Mouse (Mus musculus): ENCODE results near the gene Creb3l4. TPM values are rescaled to one million over a fixed set of nuclear protein-coding genes. Genes with fewer than 3 reads are reported as not detected.

Gene Creb3l4
- polyA plus RNA-seq, 1 experiment from 2014 or later, result 1.3 TPM

DNA sequence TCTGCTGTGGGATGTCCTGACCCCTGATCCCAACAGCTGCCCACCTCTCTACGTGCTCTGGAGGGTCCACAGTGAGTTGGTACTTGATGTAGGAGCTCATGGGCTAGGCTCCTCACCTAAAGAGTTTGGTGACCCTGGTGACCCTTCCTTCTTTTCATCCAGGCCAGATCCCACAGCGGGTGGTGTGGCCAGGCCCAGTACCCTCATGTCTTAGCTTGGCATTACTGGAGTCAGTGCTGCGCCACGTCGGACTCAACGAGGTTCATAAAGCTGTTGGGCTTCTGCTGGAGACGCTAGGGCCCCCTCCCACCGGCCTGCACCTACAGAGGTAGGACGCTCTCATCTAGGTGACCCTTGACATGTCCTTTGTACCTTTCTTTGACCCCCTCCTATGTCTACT lies 35.9 kb upstream of the Creb3l4 start:
- Histone ChIP-seq H3K36me3 (ENCODE audit: control insufficient read depth, insufficient read depth, low read length) (peaks cover 24% of the 10 kb centered on the region), H3K27me3 (ENCODE audit: control insufficient read depth, insufficient read depth, low read length) (no peaks in the 10 kb centered on the region), H3K9me3 (ENCODE audit: control insufficient read depth, low read length) (no peaks in the 10 kb centered on the region), H3K9ac (replicated peaks; ENCODE audit: low read depth, low read length) (no peak overlapping the region), H3K27ac (ENCODE audit: low read depth, low read length) (no peak overlapping the region), H3K4me3 (ENCODE audit: low read depth, low read length) (no peak overlapping the region), H3K4me2 (ENCODE audit: low read depth, low read length) (no peak overlapping the region), H3K4me1 (ENCODE audit: control insufficient read depth, insufficient read depth, low read length) (no peaks in the 10 kb centered on the region)
- no peak for ATAC-seq (ENCODE audit: low read depth)
- WGBS, result 92% methylated on average over 9 of the region's 9 CpGs

DNA sequence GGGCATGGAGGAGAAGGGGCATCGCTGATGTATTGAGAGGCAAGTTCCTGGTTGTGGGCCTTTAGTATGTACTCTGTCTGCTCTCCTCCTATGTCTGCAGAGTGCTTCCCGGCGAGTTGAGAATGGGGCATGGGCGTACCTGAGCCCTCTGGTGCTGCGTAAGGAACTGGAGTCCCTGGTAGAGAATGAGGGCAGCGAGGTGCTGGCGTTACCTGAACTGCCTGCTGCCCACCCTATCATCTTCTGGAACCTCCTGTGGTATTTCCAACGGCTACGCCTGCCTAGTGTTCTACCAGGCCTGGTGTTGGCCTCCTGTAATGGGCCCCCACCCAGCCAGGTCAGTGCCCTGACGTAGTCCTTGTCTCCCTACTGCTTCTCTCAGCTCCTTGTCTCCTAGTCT lies 34.9 kb upstream of the Creb3l4 start:
- no peaks in the 10 kb centered on the region for H3K9me3 ChIP-seq (ENCODE audit: control insufficient read depth, low read length)
- no peak overlapping the region for H3K4me2 ChIP-seq (ENCODE audit: low read depth, low read length)
- no peak for ATAC-seq (ENCODE audit: low read depth)
- H3K4me3 ChIP-seq (ENCODE audit: low read depth, low read length), result no peak overlapping the region
- H3K9ac ChIP-seq (replicated peaks; ENCODE audit: low read depth, low read length), result no peak overlapping the region
- 97% methylated on average over 10 of the region's 10 CpGs for WGBS
- no peaks in the 10 kb centered on the region for H3K27me3 ChIP-seq (ENCODE audit: control insufficient read depth, insufficient read depth, low read length)
- no peak overlapping the region for H3K27ac ChIP-seq (ENCODE audit: low read depth, low read length)
- no peaks in the 10 kb centered on the region for H3K4me1 ChIP-seq (ENCODE audit: control insufficient read depth, insufficient read depth, low read length)
- peaks cover 24% of the 10 kb centered on the region for H3K36me3 ChIP-seq (ENCODE audit: control insufficient read depth, insufficient read depth, low read length)

DNA sequence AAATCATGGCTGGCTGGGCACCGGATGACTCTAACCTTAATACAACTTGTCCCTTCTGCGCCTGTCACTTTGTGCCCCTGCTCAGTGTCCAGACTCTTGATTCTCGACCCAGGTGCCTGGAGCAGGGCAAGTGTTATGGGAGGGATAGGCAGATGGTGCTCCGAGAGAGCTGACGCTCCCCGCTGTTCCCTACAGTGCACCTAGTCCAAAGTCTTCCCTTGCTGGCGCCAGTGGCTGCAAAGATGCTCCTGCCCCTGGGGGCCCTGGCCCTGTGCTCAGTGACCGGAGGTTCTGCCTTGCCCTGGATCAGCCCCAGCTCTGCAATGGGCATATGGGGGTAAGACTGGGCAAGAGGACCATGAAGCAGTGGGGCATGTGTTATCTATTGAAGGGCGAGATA lies 34.5 kb upstream of the Creb3l4 start:
- WGBS, result 94% methylated on average over 9 of the region's 9 CpGs
- Histone ChIP-seq H3K4me3 (ENCODE audit: low read depth, low read length) (no peak overlapping the region), H3K9ac (replicated peaks; ENCODE audit: low read depth, low read length) (no peak overlapping the region), H3K9me3 (ENCODE audit: control insufficient read depth, low read length) (no peaks in the 10 kb centered on the region), H3K27me3 (ENCODE audit: control insufficient read depth, insufficient read depth, low read length) (no peaks in the 10 kb centered on the region), H3K4me2 (ENCODE audit: low read depth, low read length) (no peak overlapping the region), H3K27ac (ENCODE audit: low read depth, low read length) (no peak overlapping the region), H3K4me1 (ENCODE audit: control insufficient read depth, insufficient read depth, low read length) (no peaks in the 10 kb centered on the region), H3K36me3 (ENCODE audit: control insufficient read depth, insufficient read depth, low read length) (peaks cover 26% of the 10 kb centered on the region)
- no peak for ATAC-seq (ENCODE audit: low read depth)

DNA sequence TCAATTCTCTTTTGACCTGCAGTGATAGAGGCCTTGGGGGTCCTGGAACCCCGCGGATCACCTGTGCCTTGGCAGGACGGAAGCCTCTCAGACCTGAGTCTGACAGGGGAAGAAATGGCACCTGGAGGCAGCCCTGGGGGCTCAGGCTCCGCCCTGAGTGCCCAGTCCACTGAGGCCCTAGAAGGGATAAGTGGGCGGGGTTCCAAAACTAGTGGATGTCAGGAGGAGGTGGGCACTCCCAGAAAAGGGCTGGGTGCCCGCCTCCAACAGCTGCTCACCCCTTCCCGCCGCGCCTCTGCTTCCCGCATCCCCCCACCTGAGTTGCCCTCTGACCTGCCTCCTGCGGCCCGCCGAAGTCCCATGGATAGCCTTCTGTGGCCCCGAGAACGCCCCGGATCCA lies 33.5 kb upstream of the Creb3l4 start:
- Histone ChIP-seq H3K27ac (ENCODE audit: low read depth, low read length) (no peak overlapping the region), H3K4me2 (ENCODE audit: low read depth, low read length) (no peak overlapping the region), H3K9ac (replicated peaks; ENCODE audit: low read depth, low read length) (no peak overlapping the region), H3K4me3 (ENCODE audit: low read depth, low read length) (no peak overlapping the region), H3K9me3 (ENCODE audit: control insufficient read depth, low read length) (no peaks in the 10 kb centered on the region), H3K27me3 (ENCODE audit: control insufficient read depth, insufficient read depth, low read length) (no peaks in the 10 kb centered on the region), H3K36me3 (ENCODE audit: control insufficient read depth, insufficient read depth, low read length) (peaks cover 33% of the 10 kb centered on the region), H3K4me1 (ENCODE audit: control insufficient read depth, insufficient read depth, low read length) (no peaks in the 10 kb centered on the region)
- 46% methylated on average over 16 of the region's 16 CpGs for WGBS
- ATAC-seq (ENCODE audit: low read depth), result no peak

DNA sequence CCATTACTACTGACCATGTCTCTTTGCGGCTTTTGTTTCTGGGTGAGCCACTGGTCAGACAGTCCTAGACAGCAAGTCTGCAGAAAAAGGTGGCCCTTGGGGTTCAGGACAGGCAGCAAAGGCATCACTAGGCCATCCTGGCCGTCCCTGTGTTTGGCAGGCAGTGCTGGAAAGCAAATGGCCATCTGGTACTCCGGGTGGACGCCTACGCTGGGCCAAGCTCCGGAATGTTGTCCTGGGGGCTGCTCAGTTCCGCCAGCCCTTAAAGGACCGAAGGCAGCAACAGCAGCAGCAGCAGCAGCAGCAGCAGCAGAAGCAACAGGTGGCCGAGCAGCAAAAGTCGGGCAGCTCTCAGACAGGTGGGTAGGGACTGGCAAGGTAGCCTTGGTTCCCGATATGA lies 32.0 kb upstream of the Creb3l4 start:
- no peaks in the 10 kb centered on the region for H3K27me3 ChIP-seq (ENCODE audit: control insufficient read depth, insufficient read depth, low read length)
- no peak overlapping the region for H3K9ac ChIP-seq (replicated peaks; ENCODE audit: low read depth, low read length)
- no peak overlapping the region for H3K4me2 ChIP-seq (ENCODE audit: low read depth, low read length)
- no peak for ATAC-seq (ENCODE audit: low read depth)
- H3K36me3 ChIP-seq (ENCODE audit: control insufficient read depth, insufficient read depth, low read length), result peaks cover 39% of the 10 kb centered on the region
- no peak overlapping the region for H3K27ac ChIP-seq (ENCODE audit: low read depth, low read length)
- no peaks in the 10 kb centered on the region for H3K9me3 ChIP-seq (ENCODE audit: control insufficient read depth, low read length)
- 95% methylated on average over 11 of the region's 11 CpGs for WGBS
- no peaks in the 10 kb centered on the region for H3K4me1 ChIP-seq (ENCODE audit: control insufficient read depth, insufficient read depth, low read length)
- no peak overlapping the region for H3K4me3 ChIP-seq (ENCODE audit: low read depth, low read length)

DNA sequence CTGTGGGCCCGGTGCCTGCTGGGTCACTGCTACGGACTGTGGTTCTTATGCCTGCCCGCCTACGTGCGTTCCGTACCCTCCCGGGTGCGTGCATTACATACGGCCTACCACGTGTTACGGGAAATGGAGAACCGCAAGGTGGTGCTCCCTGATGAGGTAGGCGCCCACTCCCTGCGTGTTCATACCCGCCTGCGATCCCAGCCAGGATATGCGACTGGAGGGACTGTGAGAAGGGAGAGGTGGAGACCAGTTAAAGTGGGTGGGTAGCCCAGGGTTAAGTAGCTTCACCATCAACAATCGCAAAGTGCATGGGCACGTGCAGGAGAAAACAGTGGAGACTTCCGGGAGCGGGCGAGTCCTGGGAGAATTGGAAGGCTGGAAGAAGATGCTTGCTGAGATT lies 30.5 kb upstream of the Creb3l4 start:
- no peak for ATAC-seq (ENCODE audit: low read depth)
- Histone ChIP-seq H3K4me3 (ENCODE audit: low read depth, low read length) (no peak overlapping the region), H3K4me1 (ENCODE audit: control insufficient read depth, insufficient read depth, low read length) (no peaks in the 10 kb centered on the region), H3K36me3 (ENCODE audit: control insufficient read depth, insufficient read depth, low read length) (peaks cover 30% of the 10 kb centered on the region), H3K27me3 (ENCODE audit: control insufficient read depth, insufficient read depth, low read length) (no peaks in the 10 kb centered on the region), H3K4me2 (ENCODE audit: low read depth, low read length) (no peak overlapping the region), H3K9ac (replicated peaks; ENCODE audit: low read depth, low read length) (no peak overlapping the region), H3K9me3 (ENCODE audit: control insufficient read depth, low read length) (no peaks in the 10 kb centered on the region), H3K27ac (ENCODE audit: low read depth, low read length) (no peak overlapping the region)
- WGBS, result 93% methylated on average over 22 of the region's 22 CpGs

DNA sequence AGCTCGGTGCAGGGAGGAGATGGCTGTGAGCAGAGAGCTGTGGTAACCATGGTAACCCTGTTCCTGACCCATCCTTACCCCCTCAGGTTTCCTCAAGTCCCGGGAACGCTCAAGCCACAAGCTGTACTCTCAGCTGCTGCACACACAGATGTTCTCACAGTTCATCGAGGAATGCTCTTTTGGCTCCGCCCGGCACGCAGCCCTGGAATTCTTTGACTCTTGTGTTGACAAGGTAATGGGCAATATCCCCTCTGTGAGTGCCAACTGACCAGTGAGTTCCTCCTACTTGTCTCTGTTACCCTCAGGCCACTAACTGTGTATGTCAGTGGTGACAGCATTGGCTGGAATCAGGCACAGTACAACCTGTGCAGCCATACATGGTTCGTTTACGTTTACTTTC lies 28.9 kb upstream of the Creb3l4 start:
- Histone ChIP-seq H3K27ac (ENCODE audit: low read depth, low read length) (no peak overlapping the region), H3K27me3 (ENCODE audit: control insufficient read depth, insufficient read depth, low read length) (no peaks in the 10 kb centered on the region), H3K9me3 (ENCODE audit: control insufficient read depth, low read length) (no peaks in the 10 kb centered on the region), H3K4me2 (ENCODE audit: low read depth, low read length) (no peak overlapping the region), H3K4me3 (ENCODE audit: low read depth, low read length) (no peak overlapping the region), H3K4me1 (ENCODE audit: control insufficient read depth, insufficient read depth, low read length) (no peaks in the 10 kb centered on the region), H3K36me3 (ENCODE audit: control insufficient read depth, insufficient read depth, low read length) (peaks cover 25% of the 10 kb centered on the region), H3K9ac (replicated peaks; ENCODE audit: low read depth, low read length) (no peak overlapping the region)
- ATAC-seq (ENCODE audit: low read depth), result no peak
- WGBS, result 64% methylated on average over 9 of the region's 9 CpGs

DNA sequence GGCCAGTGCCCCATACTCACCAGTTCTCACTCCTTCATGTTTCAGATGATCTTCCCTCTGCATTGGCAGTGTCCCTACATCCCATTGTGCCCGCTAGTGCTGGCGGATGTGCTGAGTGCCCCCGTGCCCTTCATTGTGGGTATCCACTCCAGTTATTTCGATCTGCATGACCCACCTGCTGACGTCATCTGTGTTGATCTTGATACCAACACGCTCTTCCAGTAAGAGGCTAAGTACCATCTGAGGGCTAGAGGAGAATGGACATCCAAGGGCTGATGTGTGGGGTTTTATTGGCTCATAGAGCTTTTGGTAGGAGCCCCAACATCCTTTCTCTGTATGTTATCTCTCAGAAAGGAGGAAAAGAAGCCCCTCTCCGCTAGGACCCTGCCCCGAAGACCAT lies 27.5 kb upstream of the Creb3l4 start:
- Histone ChIP-seq H3K4me2 (ENCODE audit: low read depth, low read length) (no peak overlapping the region), H3K9ac (replicated peaks; ENCODE audit: low read depth, low read length) (no peak overlapping the region), H3K27ac (ENCODE audit: low read depth, low read length) (no peak overlapping the region), H3K4me3 (ENCODE audit: low read depth, low read length) (no peak overlapping the region), H3K9me3 (ENCODE audit: control insufficient read depth, low read length) (no peaks in the 10 kb centered on the region), H3K4me1 (ENCODE audit: control insufficient read depth, insufficient read depth, low read length) (peaks cover 7% of the 10 kb centered on the region), H3K36me3 (ENCODE audit: control insufficient read depth, insufficient read depth, low read length) (peaks cover 20% of the 10 kb centered on the region; the same call in 1 of the 2 replicates), H3K27me3 (ENCODE audit: control insufficient read depth, insufficient read depth, low read length) (no peaks in the 10 kb centered on the region)
- WGBS, result 98% methylated on average over 8 of the region's 8 CpGs
- no peak for ATAC-seq (ENCODE audit: low read depth)

DNA sequence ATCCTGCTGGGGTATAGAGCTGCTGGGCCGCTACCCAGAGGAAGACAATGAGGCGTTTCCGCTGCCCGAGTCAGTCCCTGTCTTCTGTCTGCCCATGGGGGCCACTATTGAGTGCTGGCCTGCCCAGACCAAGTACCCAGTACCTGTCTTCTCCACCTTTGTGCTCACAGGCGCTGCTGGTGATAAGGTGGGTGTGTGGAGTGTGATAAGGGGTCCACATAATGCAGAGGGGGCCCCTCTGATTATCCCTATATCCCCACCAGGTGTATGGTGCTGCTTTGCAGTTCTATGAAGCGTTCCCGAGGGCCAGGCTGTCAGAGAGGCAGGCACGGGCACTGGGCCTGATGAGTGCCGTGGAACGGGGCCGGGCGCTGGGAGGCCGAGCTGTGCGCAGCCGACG lies 25.7 kb upstream of the Creb3l4 start:
- Histone ChIP-seq H3K4me1 (ENCODE audit: control insufficient read depth, insufficient read depth, low read length) (peaks cover 7% of the 10 kb centered on the region), H3K36me3 (ENCODE audit: control insufficient read depth, insufficient read depth, low read length) (peaks cover 15% of the 10 kb centered on the region; the same call in 1 of the 2 replicates), H3K4me2 (ENCODE audit: low read depth, low read length) (no peak overlapping the region), H3K9me3 (ENCODE audit: control insufficient read depth, low read length) (no peaks in the 10 kb centered on the region), H3K9ac (replicated peaks; ENCODE audit: low read depth, low read length) (no peak overlapping the region), H3K27ac (ENCODE audit: low read depth, low read length) (no peak overlapping the region), H3K27me3 (ENCODE audit: control insufficient read depth, insufficient read depth, low read length) (no peaks in the 10 kb centered on the region), H3K4me3 (ENCODE audit: low read depth, low read length) (no peak overlapping the region)
- 90% methylated on average over 16 of the region's 16 CpGs for WGBS
- ATAC-seq (ENCODE audit: low read depth), result no peak

DNA sequence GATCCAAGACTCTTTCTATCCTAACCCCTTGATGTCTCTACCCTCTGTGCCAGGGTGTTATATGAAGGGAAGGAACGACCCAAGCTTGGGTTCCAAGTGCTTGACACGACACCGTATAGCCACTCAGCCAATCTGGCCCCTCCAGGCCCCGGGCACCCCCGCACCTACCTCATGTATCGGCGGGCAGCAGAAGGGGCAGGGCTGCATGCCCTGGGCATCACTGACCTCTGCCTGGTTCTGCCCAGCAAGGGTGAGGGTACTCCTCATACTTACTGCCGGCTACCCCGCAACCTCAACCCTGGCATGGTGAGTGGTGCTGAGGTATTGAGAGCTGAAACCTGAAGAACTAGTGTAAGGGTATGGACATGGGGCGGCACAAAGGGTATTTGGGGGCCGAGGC lies 24.9 kb upstream of the Creb3l4 start:
- H3K9me3 ChIP-seq (ENCODE audit: control insufficient read depth, low read length), result no peaks in the 10 kb centered on the region
- H3K27me3 ChIP-seq (ENCODE audit: control insufficient read depth, insufficient read depth, low read length), result no peaks in the 10 kb centered on the region
- H3K27ac ChIP-seq (ENCODE audit: low read depth, low read length), result no peak overlapping the region
- peaks cover 7% of the 10 kb centered on the region for H3K4me1 ChIP-seq (ENCODE audit: control insufficient read depth, insufficient read depth, low read length)
- no peak overlapping the region for H3K9ac ChIP-seq (replicated peaks; ENCODE audit: low read depth, low read length)
- no peak for ATAC-seq (ENCODE audit: low read depth)
- WGBS, result 95% methylated on average over 11 of the region's 11 CpGs
- H3K4me3 ChIP-seq (ENCODE audit: low read depth, low read length), result no peak overlapping the region
- no peak overlapping the region for H3K4me2 ChIP-seq (ENCODE audit: low read depth, low read length)
- peaks cover 23% of the 10 kb centered on the region for H3K36me3 ChIP-seq (ENCODE audit: control insufficient read depth, insufficient read depth, low read length)
